In the genomic region with DNA sequence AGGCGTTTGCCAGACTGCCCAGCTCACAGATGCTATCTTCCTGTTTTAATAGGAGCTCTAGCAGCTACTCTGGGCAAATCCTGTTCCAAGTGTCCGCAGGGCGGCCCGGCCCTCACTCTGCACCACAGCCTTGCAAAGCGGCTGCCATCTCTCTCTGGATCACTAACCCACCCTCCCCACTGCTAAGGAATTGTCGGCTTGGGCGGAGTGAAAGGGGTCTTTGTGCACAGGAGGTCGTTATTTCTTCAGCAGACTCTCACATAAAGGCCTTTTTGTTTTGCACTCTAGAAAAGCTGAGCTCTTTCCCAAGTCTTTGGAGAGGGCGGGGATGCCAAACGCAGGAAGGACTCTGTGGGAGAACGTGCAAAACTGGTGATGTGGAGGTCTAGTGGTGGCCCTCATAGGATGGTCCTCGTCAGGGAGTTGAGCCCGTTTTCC, we compare ENCODE assay signal across 10 mouse cellular contexts. TPM values are rescaled to one million over a fixed set of nuclear protein-coding genes. Genes with fewer than 3 reads are reported as not detected.
DNase-seq lines count a peak whose midpoint lies in the region; ATAC-seq lines count a peak whose summit lies in the region.
"Had no signal": no experiment of that assay in that cellular context is flagged by ENCODE, and none has a peak within 500 bp of the region (broad histone marks: within the 10 kb centered on the region; RNA-seq: fewer than 3 reads in every experiment).

No protein-coding gene starts in this region.

- H3K9me3 ChIP-seq in heart, embryonic 14.5 days (ENCODE audit: control insufficient read depth, low read length) = peaks cover 6% of the 10 kb centered on the region
- H3K9me3 ChIP-seq in forebrain, embryonic 13.5 days (replicated peaks) = peaks cover 8% of the 10 kb centered on the region; the same call in 1 of the 2 replicates

- peaks cover 2 to 7% of the 10 kb centered on the region in 2 experiments; a peak in 3 of 4 replicates for H3K4me1 ChIP-seq in heart, embryonic 14.5 days (ENCODE audit: control insufficient read depth in 2 of 2, insufficient read depth in 2 of 2, low read length in 2 of 2)
- peaks cover 47% of the 10 kb centered on the region for H3K4me1 ChIP-seq in forebrain, embryonic 13.5 days

- no peak for DNase-seq in heart, adult 9 months (ENCODE audit: low spot score in 2 of 2)
- DNase-seq in R1 (ENCODE audit: low read depth, low spot score) = peak; percentile 45
- peak; percentile 71 for DNase-seq in mesoderm, embryonic 11.5 days (ENCODE audit: low read depth, low spot score)
- no peak for DNase-seq in adrenal gland, postnatal 10 days
- DNase-seq in left cerebral cortex, adult 9 months (ENCODE audit: low spot score in 2 of 2) = no peak
- DNase-seq in adrenal gland, postnatal 25 days = no peak
- DNase-seq: adrenal gland, postnatal 36 days; kidney, adult 2 months had no signal

- ATAC-seq in heart, embryonic 14.5 days (ENCODE audit: insufficient number of reproducible peaks, insufficient read depth, low FRiP score, low read depth) = no peak
- peak; percentile 89 for ATAC-seq in forebrain, embryonic 13.5 days

- peak overlapping the region; percentile 8 to 17; a peak in 1 of 4 replicates for H3K27ac ChIP-seq in heart, embryonic 14.5 days (replicated peaks in 1 of 2; ENCODE audit: control insufficient read depth in 1 of 2, insufficient read depth in 1 of 2, low read depth in 2 of 2, low read length in 2 of 2)
- peak overlapping the region; percentile 89 for H3K27ac ChIP-seq in forebrain, embryonic 13.5 days

- H3K4me2 ChIP-seq in heart, embryonic 14.5 days (ENCODE audit: low read length) = no peak overlapping the region
- H3K4me2 ChIP-seq in forebrain, embryonic 13.5 days = peak overlapping the region; percentile 38

- H3K36me3 ChIP-seq in heart, embryonic 14.5 days (ENCODE audit: control insufficient read depth, insufficient read depth, low read length) = no peaks in the 10 kb centered on the region
- peaks cover 23% of the 10 kb centered on the region for H3K36me3 ChIP-seq in forebrain, embryonic 13.5 days (ENCODE audit: poor library complexity, severe bottlenecking)

- 60% methylated on average over 13 of the region's 13 CpGs for WGBS in heart, embryonic 14.5 days
- WGBS in forebrain, embryonic 13.5 days = 3% methylated on average over 13 of the region's 13 CpGs

- no peak overlapping the region for H3K9ac ChIP-seq in heart, embryonic 14.5 days (ENCODE audit: low read length)
- H3K9ac ChIP-seq in forebrain, embryonic 13.5 days = peak overlapping the region; percentile 17; the same call in 1 of the 2 replicates

- H3K4me3 ChIP-seq in heart, embryonic 14.5 days (ENCODE audit: control insufficient read depth in 1 of 2, insufficient read depth in 1 of 2, low read depth in 1 of 2, low read length in 2 of 2) = no peak overlapping the region
- no peak overlapping the region for H3K4me3 ChIP-seq in forebrain, embryonic 13.5 days

- no peaks in the 10 kb centered on the region for H3K27me3 ChIP-seq in heart, embryonic 14.5 days (ENCODE audit: control insufficient read depth, insufficient read depth, low read length)
- no peaks in the 10 kb centered on the region for H3K27me3 ChIP-seq in forebrain, embryonic 13.5 days

RNA-seq across cellular contexts. Expression of gene Gng2, which starts 57.2 kb away (rescaled TPM):
- 49.9 and 59.3 TPM in 2 replicates for polyA plus RNA-seq in heart, embryonic 14.5 days (2014; fragmentation: Nextera tagmentation; extraction: Ambion mirVana)
- polyA plus RNA-seq in forebrain, embryonic 13.5 days (2015; fragmentation: Nextera tagmentation; extraction: Ambion mirVana) = 304 and 326 TPM in 2 replicates
- 10 to 100 TPM; 43.5 to 55.8 TPM for total RNA-seq in adrenal gland, postnatal 10 days (2021)
- total RNA-seq in adrenal gland, postnatal 25 days (2021) = 24.6 and 36.2 TPM in 2 replicates

Comparison
In these comparisons a context has a peak if more than half of its experiments do, and no peak if none do; other contexts are left out.
1. DNase-seq: peak in R1 (single experiment) and mesoderm, embryonic 11.5 days (single experiment); none in heart, adult 9 months (0 of 2), adrenal gland, postnatal 10 days (single experiment), left cerebral cortex, adult 9 months (0 of 2) and adrenal gland, postnatal 25 days (single experiment).